Mouse (Mus musculus): ENCODE measurements at regions not wholly inside any gene's neighbourhood (a gene's known extent, or its start where the extent isn't known, plus 50 kb on each side); places are given as distances from the start of the nearest gene placed in this dataset.

DNA sequence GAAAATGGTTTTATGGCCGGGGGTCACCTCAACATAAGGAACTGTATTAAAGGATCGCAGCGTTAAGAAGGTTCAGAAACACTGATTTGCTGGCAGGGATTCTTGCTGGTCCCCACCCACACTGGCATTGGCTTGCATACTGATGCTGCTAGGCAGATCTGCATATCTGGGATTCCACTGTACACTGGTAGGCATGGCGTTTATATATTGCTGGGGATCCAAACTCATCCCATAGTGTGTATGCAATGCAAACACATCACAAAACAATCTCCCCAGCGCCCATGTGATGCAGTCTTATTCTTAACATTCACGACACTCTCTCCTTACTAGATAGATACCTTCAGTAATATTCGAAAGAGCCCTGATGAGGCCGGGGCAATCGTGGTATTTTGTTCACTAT lies 105.0 kb downstream of the Dyrk2 start:
- no peak for DNase-seq (ENCODE audit: low read depth, low spot score)

DNA sequence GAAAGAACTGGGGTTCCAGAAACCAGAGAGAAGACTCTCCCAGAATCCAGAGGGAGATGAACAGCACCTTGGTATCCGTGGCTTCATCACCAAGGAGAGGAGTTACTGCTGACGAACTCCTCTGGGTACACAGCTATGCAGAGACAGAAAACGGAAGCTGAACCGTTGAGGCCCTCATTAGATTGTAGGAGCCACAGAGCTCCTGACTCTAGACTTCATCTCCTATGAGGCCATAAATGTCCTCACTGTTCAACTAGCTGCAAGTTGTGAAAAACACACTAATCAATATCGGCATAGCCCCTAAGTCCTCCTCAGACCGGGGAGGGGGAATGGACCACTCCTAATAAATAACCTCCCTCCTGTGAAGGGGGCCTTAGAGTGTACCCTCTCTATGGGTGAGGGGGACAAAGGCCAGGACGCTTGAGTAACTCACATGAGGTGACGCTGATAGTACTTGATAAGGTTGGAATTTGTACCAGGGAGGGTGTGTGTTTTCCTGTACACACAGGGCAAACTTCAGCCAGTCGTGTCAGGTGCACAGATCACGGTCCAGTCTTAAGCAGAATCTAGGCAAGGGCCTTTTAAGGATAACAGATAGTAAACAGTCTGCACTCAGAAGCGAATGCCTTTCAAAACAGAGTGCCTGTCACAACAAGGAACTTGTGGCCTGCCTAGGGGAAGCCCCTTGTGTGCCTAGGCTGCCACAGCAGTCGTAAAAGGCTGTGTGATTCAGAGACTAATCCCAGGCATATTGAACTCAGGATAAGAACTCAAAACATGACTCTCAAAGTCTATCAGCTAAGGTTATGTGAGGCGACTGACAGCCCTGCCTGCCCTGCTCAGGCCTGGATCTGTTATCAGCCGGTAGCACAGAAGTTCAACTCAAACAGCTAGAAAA lies 104.2 kb downstream of the Dyrk2 start:
- DNase-seq (ENCODE audit: low read depth, low spot score), result no peak

DNA sequence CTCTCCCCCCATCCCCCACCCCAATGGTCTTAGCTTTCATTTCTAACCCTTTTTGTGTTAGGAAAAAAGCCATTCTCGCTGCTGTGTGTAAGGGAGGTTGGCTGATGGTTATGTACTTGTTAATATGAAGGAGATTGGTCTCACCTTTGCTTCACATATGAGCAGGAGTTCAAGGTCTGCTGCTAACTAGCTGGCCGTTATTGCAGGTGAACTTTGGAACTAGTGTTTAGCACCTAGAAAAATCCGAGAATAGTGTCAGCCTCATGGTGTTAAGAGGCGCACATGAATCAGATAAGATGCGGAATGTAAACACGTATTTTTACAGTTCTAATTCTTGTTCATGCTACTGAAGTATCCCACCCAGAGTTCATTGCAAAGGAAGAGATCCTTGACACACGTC lies 103.2 kb downstream of the Dyrk2 start:
- no peak for DNase-seq (ENCODE audit: low read depth, low spot score)

DNA sequence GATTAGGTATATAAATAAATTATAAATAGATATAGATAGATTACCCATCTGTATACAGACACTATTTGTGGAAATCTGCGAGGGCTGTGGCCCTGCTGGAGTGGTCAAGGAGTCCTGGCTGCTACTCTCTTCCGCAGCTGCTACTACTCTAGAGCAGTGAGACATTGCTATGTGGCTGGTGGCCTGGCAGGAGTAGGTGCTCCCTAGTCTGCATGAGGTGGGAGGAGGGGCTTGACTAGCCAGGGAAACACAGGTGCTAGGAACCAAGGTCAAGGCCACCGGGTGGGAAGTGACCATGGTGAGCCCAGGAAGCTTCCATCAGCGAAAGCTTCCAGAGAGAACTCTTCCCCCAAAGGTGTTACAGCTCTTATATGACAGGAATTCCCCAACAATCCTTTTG lies 100.3 kb downstream of the Dyrk2 start:
- no peak for DNase-seq (ENCODE audit: low read depth, low spot score)

GRCm38 (mm10) chr10:118778656-118779055 lies 91.4 kb downstream of the Dyrk2 start:
- no peak for DNase-seq (ENCODE audit: low read depth, low spot score)

GRCm38 (mm10) chr10:118780831-118781569 lies 89.0 kb downstream of the Dyrk2 start:
- DNase-seq (ENCODE audit: low read depth, low spot score), result no peak

- no peak for DNase-seq (ENCODE audit: low read depth, low spot score)
Measured at GRCm38 (mm10) chr10:118781811-118782232, 88.2 kb downstream of the Dyrk2 start.

- DNase-seq (ENCODE audit: low read depth, low spot score), result no peak
Measured at GRCm38 (mm10) chr10:118782646-118783045, 87.4 kb downstream of the Dyrk2 start.

- DNase-seq (ENCODE audit: low read depth, low spot score), result peak; percentile 55
Measured at GRCm38 (mm10) chr10:118787280-118787690, 82.7 kb downstream of the Dyrk2 start.

- no peak for DNase-seq (ENCODE audit: low read depth, low spot score)
Measured at GRCm38 (mm10) chr10:118792352-118793100, 77.5 kb downstream of the Dyrk2 start.

GRCm38 (mm10) chr10:118793794-118794193 lies 76.2 kb downstream of the Dyrk2 start:
- no peak for DNase-seq (ENCODE audit: low read depth, low spot score)

DNA sequence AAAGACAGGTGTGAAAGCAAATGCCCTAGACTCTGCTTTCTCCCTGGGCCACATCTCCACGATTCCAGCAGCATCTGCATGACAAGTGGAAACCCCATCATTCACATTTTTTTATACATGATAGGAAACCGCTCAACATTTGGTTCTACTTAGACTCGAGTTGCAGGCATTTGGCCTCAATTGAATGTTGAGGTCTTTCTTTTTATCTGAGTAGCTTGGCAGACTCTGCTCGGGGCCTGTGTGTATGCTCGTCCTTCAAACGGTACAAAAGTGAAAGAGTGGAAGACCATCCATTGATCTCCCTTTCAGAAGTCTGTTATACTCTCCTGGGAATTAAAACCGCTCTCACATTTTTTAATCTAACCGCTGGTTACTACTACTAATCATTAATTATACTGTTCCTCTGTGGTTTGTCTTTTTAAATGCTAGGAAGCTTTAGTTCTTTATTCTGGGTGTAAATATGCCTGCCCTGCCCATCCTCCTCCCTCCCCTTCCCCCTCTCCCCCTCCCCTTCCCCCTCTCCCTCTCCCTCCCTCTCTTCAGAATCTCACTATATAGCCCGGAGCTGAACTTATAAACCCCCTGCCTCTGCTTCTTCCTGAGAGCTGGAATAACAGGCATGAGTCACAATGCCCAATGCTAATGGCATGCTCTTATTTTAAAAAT lies 75.5 kb downstream of the Dyrk2 start:
- DNase-seq (ENCODE audit: low read depth, low spot score), result no peak

- no peak for DNase-seq (ENCODE audit: low read depth, low spot score)
Measured at GRCm38 (mm10) chr10:118795061-118795407, 75.0 kb downstream of the Dyrk2 start.

GRCm38 (mm10) chr10:118796512-118796911 lies 73.5 kb downstream of the Dyrk2 start:
- DNase-seq (ENCODE audit: low read depth, low spot score), result no peak

DNA sequence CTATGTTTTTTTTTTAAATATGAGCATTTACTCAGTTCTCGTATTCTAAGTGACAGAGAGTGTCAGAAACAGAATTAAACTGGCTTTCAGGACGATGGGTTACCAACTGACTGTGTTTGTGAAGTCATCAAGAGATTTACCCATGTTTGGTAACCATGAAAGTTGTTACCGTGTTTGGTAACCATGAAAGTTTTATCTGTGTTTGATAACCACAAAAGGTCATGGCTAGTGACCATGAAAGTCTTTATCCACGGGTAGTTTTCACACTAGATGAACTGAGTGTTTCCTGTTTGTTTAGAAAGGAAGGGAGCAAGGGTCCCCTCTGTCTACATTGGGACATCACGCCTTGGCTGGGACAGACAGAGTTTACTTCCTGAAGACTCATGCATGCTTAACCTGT lies 72.8 kb downstream of the Dyrk2 start:
- no peak for DNase-seq (ENCODE audit: low read depth, low spot score)

- DNase-seq (ENCODE audit: low read depth, low spot score), result no peak
Measured at GRCm38 (mm10) chr10:118799767-118800166, 70.2 kb downstream of the Dyrk2 start.

GRCm38 (mm10) chr10:118803922-118804557 lies 66.0 kb downstream of the Dyrk2 start:
- DNase-seq (ENCODE audit: low read depth, low spot score), result peak; percentile 18

DNA sequence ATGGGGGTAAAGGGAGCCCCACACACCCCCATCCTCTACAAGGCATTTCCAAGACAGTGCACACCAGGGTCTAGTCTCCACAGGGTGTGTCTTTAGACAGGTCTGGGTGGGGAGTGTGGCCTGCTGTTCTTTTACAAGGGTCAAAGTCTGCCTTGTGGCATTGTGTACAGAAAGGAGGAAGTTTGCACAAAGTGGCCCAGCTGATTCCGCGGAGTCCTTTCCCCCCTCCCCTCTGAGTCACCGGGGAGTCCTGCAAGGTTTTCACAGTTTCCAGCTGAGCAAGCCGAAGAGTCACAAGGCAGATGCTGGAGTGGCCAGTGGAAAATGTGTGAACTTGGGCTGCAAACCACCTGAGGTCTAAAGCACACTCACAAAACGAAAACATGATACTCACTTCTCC lies 65.4 kb downstream of the Dyrk2 start:
- DNase-seq (ENCODE audit: low read depth, low spot score), result peak; percentile 18
